Mouse (Mus musculus) lung, adult 2 months (tissue): ENCODE data around the gene Inppl1.

Experiments used
- CTCF ChIP-seq: fragments of 200-500 bp; IDR thresholded peaks from 2 replicates; pipeline ENCODE4 v1.5.1; 2011; ENCODE audit warnings: mild to moderate bottlenecking, low read length, control low read depth; ENCODE audit not compliant: insufficient read depth
- POLR2A ChIP-seq: fragments of 200-500 bp; IDR thresholded peaks from 2 replicates; pipeline ENCODE4 v1.6.1; 2011; ENCODE audit warnings: low read depth, mild to moderate bottlenecking, control low read depth, low read length, borderline replicate concordance; ENCODE audit errors: extremely low read depth

- TF ChIP-seq CTCF (peak; percentile 50; the same call in 1 of the 2 replicates), POLR2A (no peak)
These were observed 14.9 kb downstream of the Inppl1 start for GRCm38 (mm10) chr7:101822836-101823757.
